ENCODE assay signal across 7 mouse cellular contexts in genomic region chrX:74022795-74023187, GRCm38 (mm10). TPM values are rescaled to one million over a fixed set of nuclear protein-coding genes. Genes with fewer than 3 reads are reported as not detected.
A peak's percentile ranks its signal among the peaks of the same experiment; 100 is the strongest.
DNase-seq lines count a peak whose midpoint lies in the region; ATAC-seq and TF ChIP-seq lines count a peak whose summit lies in the region.

No protein-coding gene starts in this region.

- H3K27me3 ChIP-seq in lung, postnatal 0 days (replicated peaks; ENCODE audit: insufficient read depth, low read length): no peaks in the 10 kb centered on the region
- no peaks in the 10 kb centered on the region for H3K27me3 ChIP-seq in forebrain, embryonic 11.5 days (ENCODE audit: control insufficient read depth, insufficient read depth, low read length)
- H3K27me3 ChIP-seq in limb, embryonic 12.5 days: peaks cover 38% of the 10 kb centered on the region
- no peaks in the 10 kb centered on the region for H3K27me3 ChIP-seq in stomach, embryonic 16.5 days (ENCODE audit: control insufficient read depth, insufficient read depth, low read length)

- ATAC-seq in lung, postnatal 0 days: no peak
- no peak for ATAC-seq in forebrain, embryonic 11.5 days (replicated peaks; ENCODE audit: low FRiP score)
- 0 out of 2 replicates have a peak, but pooled peaks have one; percentile 1 for ATAC-seq in limb, embryonic 12.5 days (ENCODE audit: insufficient number of reproducible peaks, insufficient read depth, low FRiP score, low TSS enrichment, low read depth)
- ATAC-seq in stomach, embryonic 16.5 days (ENCODE audit: insufficient read depth, low FRiP score): no peak

- DNase-seq in lung, postnatal 0 days (ENCODE audit: low spot score): no peak
- no peak for DNase-seq in lung, postnatal 25 days (ENCODE audit: low spot score)
- DNase-seq in forebrain, embryonic 11.5 days (ENCODE audit: low spot score): no peak
- no peak for DNase-seq in layer of hippocampus, adult 11-12 months (ENCODE audit: low spot score)
- no peak for DNase-seq in ovary, postnatal 36 days (ENCODE audit: low spot score)

- H3K4me3 ChIP-seq in lung, postnatal 0 days (ENCODE audit: low read depth, low read length): peak overlapping the region; percentile 58
- peak overlapping the region; percentile 53 for H3K4me3 ChIP-seq in forebrain, embryonic 11.5 days (ENCODE audit: low read depth, low read length)
- peak overlapping the region; percentile 58 for H3K4me3 ChIP-seq in limb, embryonic 12.5 days (replicated peaks)
- H3K4me3 ChIP-seq in stomach, embryonic 16.5 days (replicated peaks; ENCODE audit: low read length): peak overlapping the region; percentile 62

- H3K9me3 ChIP-seq in lung, postnatal 0 days (ENCODE audit: low read length): no peaks in the 10 kb centered on the region
- no peaks in the 10 kb centered on the region for H3K9me3 ChIP-seq in forebrain, embryonic 11.5 days (ENCODE audit: control insufficient read depth, low read length)
- H3K9me3 ChIP-seq in limb, embryonic 12.5 days: no peaks in the 10 kb centered on the region
- H3K9me3 ChIP-seq in stomach, embryonic 16.5 days (replicated peaks; ENCODE audit: control insufficient read depth, low read length): no peaks in the 10 kb centered on the region

- no peak for TF ChIP-seq EP300 in lung, postnatal 0 days (IDR thresholded peaks at IDR 0.05)

- H3K4me1 ChIP-seq in lung, postnatal 0 days (ENCODE audit: insufficient read depth, low read depth, low read length): no peaks in the 10 kb centered on the region
- H3K4me1 ChIP-seq in forebrain, embryonic 11.5 days (replicated peaks; ENCODE audit: control insufficient read depth, insufficient read depth, low read length): no peaks in the 10 kb centered on the region
- no peaks in the 10 kb centered on the region; the same call in 1 of the 2 replicates for H3K4me1 ChIP-seq in limb, embryonic 12.5 days (replicated peaks)
- peaks cover 4% of the 10 kb centered on the region; the same call in 1 of the 2 replicates for H3K4me1 ChIP-seq in stomach, embryonic 16.5 days (ENCODE audit: control insufficient read depth, insufficient read depth, low read length)

- TF ChIP-seq CTCF in lung, postnatal 0 days (IDR thresholded peaks at IDR 0.05): no peak

- WGBS in lung, postnatal 0 days: 13% methylated on average over 4 of the region's 6 CpGs
- WGBS in forebrain, embryonic 11.5 days: 33% methylated on average over 5 of the region's 6 CpGs
- 19% methylated on average over 6 of the region's 6 CpGs for WGBS in limb, embryonic 12.5 days
- WGBS in stomach, embryonic 16.5 days: 25% methylated on average over 5 of the region's 6 CpGs

- peak overlapping the region; percentile 72; the same call in 1 of the 2 replicates for H3K9ac ChIP-seq in lung, postnatal 0 days (replicated peaks; ENCODE audit: low read depth)
- peak overlapping the region; percentile 87 for H3K9ac ChIP-seq in forebrain, embryonic 11.5 days (ENCODE audit: low read length)
- H3K9ac ChIP-seq in limb, embryonic 12.5 days (replicated peaks): peak overlapping the region; percentile 76
- H3K9ac ChIP-seq in stomach, embryonic 16.5 days (ENCODE audit: low read length): peak overlapping the region; percentile 88

- H3K27ac ChIP-seq in lung, postnatal 0 days (ENCODE audit: low read length): no peak overlapping the region
- H3K27ac ChIP-seq in forebrain, embryonic 11.5 days (ENCODE audit: low read depth, low read length): no peak overlapping the region
- H3K27ac ChIP-seq in limb, embryonic 12.5 days: peak overlapping the region; percentile 75; the same call in 1 of the 2 replicates
- peak overlapping the region; percentile 72; the same call in 1 of the 2 replicates for H3K27ac ChIP-seq in stomach, embryonic 16.5 days (ENCODE audit: low read length)

- H3K4me2 ChIP-seq in lung, postnatal 0 days (replicated peaks; ENCODE audit: low read depth, low read length): peak overlapping the region; percentile 64
- peak overlapping the region; percentile 64 for H3K4me2 ChIP-seq in forebrain, embryonic 11.5 days (ENCODE audit: low read depth, low read length, severe bottlenecking)
- peak overlapping the region; percentile 64 for H3K4me2 ChIP-seq in limb, embryonic 12.5 days
- H3K4me2 ChIP-seq in stomach, embryonic 16.5 days (ENCODE audit: low read depth, low read length): peak overlapping the region; percentile 64

- no peaks in the 10 kb centered on the region for H3K36me3 ChIP-seq in lung, postnatal 0 days (ENCODE audit: insufficient read depth, low read length)
- no peaks in the 10 kb centered on the region for H3K36me3 ChIP-seq in forebrain, embryonic 11.5 days (ENCODE audit: control insufficient read depth, insufficient read depth, low read length)
- peaks cover 35% of the 10 kb centered on the region for H3K36me3 ChIP-seq in limb, embryonic 12.5 days
- no peaks in the 10 kb centered on the region for H3K36me3 ChIP-seq in stomach, embryonic 16.5 days (ENCODE audit: control insufficient read depth, insufficient read depth, low read length)

RNA-seq across cellular contexts. Expression of gene Irak1, which starts 0.9 kb away (rescaled TPM):
- polyA plus RNA-seq in lung, postnatal 0 days (2015; fragmentation: Nextera tagmentation; extraction: Ambion mirVana): 39.4 and 39.5 TPM in 2 replicates
- 49.1 and 56.7 TPM in 2 replicates for polyA plus RNA-seq in forebrain, embryonic 11.5 days (2014; fragmentation: Nextera tagmentation; extraction: Ambion mirVana)
- polyA plus RNA-seq in limb, embryonic 12.5 days (2016; fragmentation: Nextera tagmentation; extraction: Ambion mirVana): 66.5 and 69.3 TPM in 2 replicates
- 63.0 and 66.8 TPM in 2 replicates for polyA plus RNA-seq in stomach, embryonic 16.5 days (2015; fragmentation: Nextera tagmentation; extraction: Ambion mirVana)

RNA-seq across cellular contexts. Expression of gene Hcfc1, which starts 56.6 kb away (rescaled TPM):
- polyA plus RNA-seq in lung, postnatal 0 days (2015; fragmentation: Nextera tagmentation; extraction: Ambion mirVana): 19.0 and 22.8 TPM in 2 replicates
- 90.6 and 92.2 TPM in 2 replicates for polyA plus RNA-seq in forebrain, embryonic 11.5 days (2014; fragmentation: Nextera tagmentation; extraction: Ambion mirVana)
- polyA plus RNA-seq in limb, embryonic 12.5 days (2016; fragmentation: Nextera tagmentation; extraction: Ambion mirVana): 74.0 and 77.5 TPM in 2 replicates
- polyA plus RNA-seq in stomach, embryonic 16.5 days (2015; fragmentation: Nextera tagmentation; extraction: Ambion mirVana): 37.0 and 39.1 TPM in 2 replicates

Comparison
In these comparisons a context has a peak if more than half of its experiments do, and no peak if none do; other contexts are left out.
1. H3K27ac ChIP-seq: peak in limb, embryonic 12.5 days (single experiment) and stomach, embryonic 16.5 days (single experiment); none in lung, postnatal 0 days (single experiment) and forebrain, embryonic 11.5 days (single experiment).
2. Peak in every context shown above with its lines, with median percentiles within 50 percentile points of each other: H3K4me2 ChIP-seq, H3K4me3 ChIP-seq and H3K9ac ChIP-seq.